Mouse (Mus musculus): ENCODE results near the gene Ubash3a. TPM values are rescaled to one million over a fixed set of nuclear protein-coding genes. Genes with fewer than 3 reads are reported as not detected.

The Ubash3a gene
- total and polyA plus RNA-seq, 3 experiments: 0.29 to 0.36 TPM; not detected in 1

DNA sequence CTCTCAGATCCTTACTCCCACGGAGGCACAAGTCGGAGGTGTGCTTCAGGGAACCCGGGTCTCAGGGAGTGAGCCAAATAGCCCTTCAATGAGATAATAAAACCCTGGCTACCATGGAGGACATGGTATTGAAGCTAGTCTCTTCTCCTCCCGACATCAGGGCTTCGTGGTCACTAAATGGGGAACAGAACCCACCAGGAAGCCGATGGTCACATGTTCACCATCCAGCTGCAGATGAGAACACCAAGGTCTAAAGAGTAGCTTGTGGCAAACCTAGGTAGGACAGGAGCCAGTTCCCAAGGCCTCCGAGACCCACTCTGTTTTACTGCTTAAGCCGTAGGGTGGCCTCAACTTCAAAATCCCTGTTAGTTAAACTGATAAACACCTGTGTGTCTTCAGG, 981 bp downstream of the Ubash3a start:
- Histone ChIP-seq H3K27me3 (ENCODE audit: control insufficient read depth, insufficient read depth, low read length) (0 out of 2 replicates have a peak, but pooled peaks cover 3% of the 10 kb centered on the region), H3K4me1 (ENCODE audit: control insufficient read depth, insufficient read depth, low read length) (no peaks in the 10 kb centered on the region), H3K9ac (ENCODE audit: low read depth, low read length) (no peak overlapping the region), H3K36me3 (ENCODE audit: control insufficient read depth, insufficient read depth, low read length) (no peaks in the 10 kb centered on the region), H3K79me2 (replicated peaks; ENCODE audit: control insufficient read depth, insufficient read depth, low read length) (no peaks in the 10 kb centered on the region), H3K27ac (no peak overlapping the region), H3K4me3 (no peak overlapping the region)
- no peak for DNase-seq
- TF ChIP-seq EP300 (IDR thresholded peaks at IDR 0.05; ENCODE audit: insufficient read depth, low read depth, low read length) (no peak), POLR2A (IDR thresholded peaks at IDR 0.05; ENCODE audit: insufficient read depth, low read depth, low read length) (no peak), CTCF (IDR thresholded peaks at IDR 0.05) (no peak)
- WGBS: 86% methylated on average over 8 of the region's 8 CpGs
- intact Hi-C loops (cut with DNase I): no loop called here

DNA sequence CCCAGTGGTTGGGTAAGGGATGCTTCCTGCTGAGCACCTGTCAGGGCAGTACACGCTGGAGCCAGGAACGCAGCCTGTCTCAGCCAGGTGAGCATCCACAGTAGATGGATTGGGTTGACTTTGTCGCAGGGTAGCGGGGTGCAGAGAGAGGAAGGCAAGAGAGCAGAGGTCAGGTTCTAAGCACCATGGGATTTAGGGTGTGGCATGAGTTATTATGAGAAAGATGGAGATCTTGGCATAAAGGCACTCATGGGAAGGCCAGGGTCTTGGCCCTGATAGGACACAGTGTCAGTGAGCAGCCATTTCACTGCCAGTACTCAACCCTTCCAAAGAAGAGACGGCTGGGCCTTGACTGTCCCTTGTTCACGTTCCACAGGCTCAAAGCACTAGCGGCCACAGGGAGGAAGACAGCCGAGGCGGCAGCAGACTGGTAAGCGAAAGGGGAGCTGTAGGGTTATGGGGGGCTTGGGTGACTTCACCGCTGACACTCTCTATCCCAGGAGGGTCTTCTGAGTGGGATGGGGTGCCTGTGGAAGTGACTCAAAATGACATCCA, 1.8 kb downstream of the Ubash3a start:
- Histone ChIP-seq H3K9ac (ENCODE audit: low read depth, low read length) (no peak overlapping the region), H3K4me1 (ENCODE audit: control insufficient read depth, insufficient read depth, low read length) (no peaks in the 10 kb centered on the region), H3K27ac (no peak overlapping the region), H3K36me3 (ENCODE audit: control insufficient read depth, insufficient read depth, low read length) (no peaks in the 10 kb centered on the region), H3K27me3 (ENCODE audit: control insufficient read depth, insufficient read depth, low read length) (0 out of 2 replicates have a peak, but pooled peaks cover 3% of the 10 kb centered on the region), H3K79me2 (replicated peaks; ENCODE audit: control insufficient read depth, insufficient read depth, low read length) (no peaks in the 10 kb centered on the region), H3K4me3 (no peak overlapping the region)
- intact Hi-C loops (cut with DNase I): no loop called here
- no peak for DNase-seq
- TF ChIP-seq POLR2A (IDR thresholded peaks at IDR 0.05; ENCODE audit: insufficient read depth, low read depth, low read length): no peak
- no peak for TF ChIP-seq EP300 (IDR thresholded peaks at IDR 0.05; ENCODE audit: insufficient read depth, low read depth, low read length)
- no peak for TF ChIP-seq CTCF (IDR thresholded peaks at IDR 0.05)
- WGBS: 91% methylated on average over 11 of the region's 11 CpGs

DNA sequence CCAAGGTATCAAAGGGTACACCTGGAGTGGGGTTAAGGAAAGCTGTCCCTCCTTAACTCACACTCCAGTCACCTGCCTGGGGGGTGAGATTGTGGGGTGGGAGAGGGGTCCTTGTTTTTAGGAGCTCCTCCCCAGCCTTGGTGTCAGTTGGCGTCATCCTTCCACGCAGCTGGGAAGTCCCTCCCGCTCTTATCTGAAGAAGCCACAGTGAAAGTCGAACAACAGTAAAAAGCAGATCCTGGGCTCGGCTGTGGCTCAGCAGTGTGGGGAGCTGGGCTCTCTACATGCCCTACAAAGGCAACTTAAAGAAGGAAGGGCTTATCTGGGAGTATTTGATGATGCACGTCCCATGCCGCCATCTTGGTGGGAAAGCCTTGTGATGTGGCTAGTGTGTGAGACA, 2.6 kb downstream of the Ubash3a start:
- DNase-seq: no peak
- H3K27ac ChIP-seq: no peak overlapping the region
- no peaks in the 10 kb centered on the region for H3K79me2 ChIP-seq (replicated peaks; ENCODE audit: control insufficient read depth, insufficient read depth, low read length)
- intact Hi-C loops (cut with DNase I): no loop called here
- no peaks in the 10 kb centered on the region for H3K4me1 ChIP-seq (ENCODE audit: control insufficient read depth, insufficient read depth, low read length)
- WGBS: 78% methylated on average over 7 of the region's 7 CpGs
- TF ChIP-seq CTCF (IDR thresholded peaks at IDR 0.05): no peak
- TF ChIP-seq EP300 (IDR thresholded peaks at IDR 0.05; ENCODE audit: insufficient read depth, low read depth, low read length): no peak
- no peak for TF ChIP-seq POLR2A (IDR thresholded peaks at IDR 0.05; ENCODE audit: insufficient read depth, low read depth, low read length)
- no peak overlapping the region for H3K4me3 ChIP-seq
- H3K36me3 ChIP-seq (ENCODE audit: control insufficient read depth, insufficient read depth, low read length): no peaks in the 10 kb centered on the region
- 0 out of 2 replicates have a peak, but pooled peaks cover 3% of the 10 kb centered on the region for H3K27me3 ChIP-seq (ENCODE audit: control insufficient read depth, insufficient read depth, low read length)
- no peak overlapping the region for H3K9ac ChIP-seq (ENCODE audit: low read depth, low read length)

DNA sequence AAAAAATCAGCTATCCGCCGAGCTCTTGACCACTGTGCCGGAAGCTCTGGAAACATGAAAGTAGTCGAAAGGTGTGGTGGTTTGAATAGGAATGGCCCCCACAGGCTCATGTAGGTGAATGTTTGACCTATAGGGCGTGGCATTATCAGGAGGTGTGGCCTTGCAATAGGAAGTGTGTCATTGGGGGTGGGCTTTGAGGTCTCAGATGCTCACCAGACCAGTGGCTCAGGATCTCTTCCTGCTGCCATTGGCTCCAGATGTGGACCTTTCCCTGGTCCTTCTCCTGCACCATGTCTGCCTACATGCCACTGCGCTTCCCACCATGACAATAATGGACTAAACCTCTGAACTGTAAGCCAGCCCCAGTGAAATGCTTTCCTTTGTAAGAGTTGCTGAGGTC, 4.2 kb downstream of the Ubash3a start:
- H3K27ac ChIP-seq: no peak overlapping the region
- H3K27me3 ChIP-seq (ENCODE audit: control insufficient read depth, insufficient read depth, low read length): 0 out of 2 replicates have a peak, but pooled peaks cover 3% of the 10 kb centered on the region
- no peaks in the 10 kb centered on the region for H3K79me2 ChIP-seq (replicated peaks; ENCODE audit: control insufficient read depth, insufficient read depth, low read length)
- DNase-seq: no peak
- intact Hi-C loops (cut with DNase I): no loop called here
- WGBS: 90% methylated on average over 6 of the region's 6 CpGs
- no peak for TF ChIP-seq EP300 (IDR thresholded peaks at IDR 0.05; ENCODE audit: insufficient read depth, low read depth, low read length)
- TF ChIP-seq POLR2A (IDR thresholded peaks at IDR 0.05; ENCODE audit: insufficient read depth, low read depth, low read length): no peak
- TF ChIP-seq CTCF (IDR thresholded peaks at IDR 0.05): no peak
- no peak overlapping the region for H3K9ac ChIP-seq (ENCODE audit: low read depth, low read length)
- no peaks in the 10 kb centered on the region for H3K36me3 ChIP-seq (ENCODE audit: control insufficient read depth, insufficient read depth, low read length)
- no peak overlapping the region for H3K4me3 ChIP-seq
- H3K4me1 ChIP-seq (ENCODE audit: control insufficient read depth, insufficient read depth, low read length): no peaks in the 10 kb centered on the region

DNA sequence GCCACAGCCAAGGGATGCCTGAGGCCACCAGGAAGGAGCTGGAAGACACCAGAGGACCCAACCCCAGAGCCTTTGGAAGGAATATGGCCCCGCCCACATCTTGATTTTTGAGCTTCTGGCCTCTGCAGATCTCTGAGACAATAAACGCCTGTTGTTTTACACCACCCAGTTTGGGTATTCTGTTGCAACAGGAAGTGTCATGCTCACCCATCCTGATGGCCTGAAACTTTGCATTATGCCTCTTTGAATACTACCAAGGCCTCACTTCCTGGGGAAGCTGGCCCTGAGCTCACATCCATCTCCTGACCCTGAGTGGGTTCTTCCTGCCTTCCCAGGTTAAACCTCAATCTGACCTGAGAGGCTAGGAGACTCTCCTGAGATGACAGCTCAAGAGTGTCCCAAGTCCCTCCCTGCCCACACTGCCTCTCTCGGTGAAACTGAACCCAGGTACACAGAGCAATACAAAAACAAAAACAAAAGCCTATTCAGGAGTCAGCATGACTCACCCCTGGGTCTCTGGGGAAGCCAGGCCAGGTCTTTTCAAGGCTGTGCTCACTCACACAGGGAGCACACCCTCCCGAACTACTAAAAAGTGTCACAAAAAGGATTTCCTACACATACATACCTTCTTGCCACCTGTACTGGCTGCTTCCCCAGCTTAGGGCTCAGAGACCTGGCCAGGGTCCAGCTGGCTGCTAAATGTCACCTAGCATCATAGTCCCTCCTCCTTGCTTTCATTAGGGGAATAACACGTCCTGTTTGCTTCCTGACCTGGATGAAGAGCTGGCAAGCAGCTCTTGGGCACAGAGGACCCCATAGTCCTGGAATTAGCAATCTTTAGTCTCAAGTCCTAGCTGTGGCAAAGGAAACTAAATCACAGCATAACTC, 8.6 kb downstream of the Ubash3a start:
- no peaks in the 10 kb centered on the region for H3K27me3 ChIP-seq (ENCODE audit: control insufficient read depth, insufficient read depth, low read length)
- WGBS: 38% methylated on average over 5 of the region's 5 CpGs
- no peak overlapping the region for H3K27ac ChIP-seq
- no peak overlapping the region for H3K9ac ChIP-seq (ENCODE audit: low read depth, low read length)
- no peak overlapping the region for H3K4me3 ChIP-seq
- no peak for DNase-seq
- no peaks in the 10 kb centered on the region for H3K36me3 ChIP-seq (ENCODE audit: control insufficient read depth, insufficient read depth, low read length)
- intact Hi-C loops (cut with DNase I): no loop called here
- H3K4me1 ChIP-seq (ENCODE audit: control insufficient read depth, insufficient read depth, low read length): no peaks in the 10 kb centered on the region
- H3K79me2 ChIP-seq (replicated peaks; ENCODE audit: control insufficient read depth, insufficient read depth, low read length): no peaks in the 10 kb centered on the region
- TF ChIP-seq EP300 (IDR thresholded peaks at IDR 0.05; ENCODE audit: insufficient read depth, low read depth, low read length) (no peak), CTCF (IDR thresholded peaks at IDR 0.05) (no peak), POLR2A (IDR thresholded peaks at IDR 0.05; ENCODE audit: insufficient read depth, low read depth, low read length) (no peak)

DNA sequence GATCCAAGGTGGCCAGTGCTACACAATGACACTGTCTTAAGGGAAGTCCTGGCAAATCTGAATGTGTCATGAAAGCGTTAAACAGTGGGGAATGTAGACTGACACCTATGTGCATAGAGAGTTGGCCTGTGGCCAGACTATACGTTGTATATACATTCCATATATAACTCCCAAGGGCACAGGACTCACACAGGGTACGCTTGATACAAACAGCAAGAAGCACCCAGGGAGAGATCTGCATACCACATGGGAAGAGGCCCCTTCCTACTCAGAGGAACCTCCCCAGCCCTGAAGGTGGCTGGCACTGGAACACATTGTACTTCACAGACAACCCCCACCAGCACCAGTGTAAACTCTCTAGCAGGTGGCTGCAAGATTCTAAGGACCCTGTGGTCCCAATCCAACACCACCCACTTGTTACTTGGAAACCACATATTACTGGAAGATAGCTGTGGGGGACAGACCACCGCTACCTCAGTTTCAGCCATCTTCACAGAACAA, 15.2 kb downstream of the Ubash3a start:
- Histone ChIP-seq H3K4me1 (ENCODE audit: control insufficient read depth, insufficient read depth, low read length) (no peaks in the 10 kb centered on the region), H3K4me3 (no peak overlapping the region), H3K36me3 (ENCODE audit: control insufficient read depth, insufficient read depth, low read length) (no peaks in the 10 kb centered on the region), H3K27me3 (ENCODE audit: control insufficient read depth, insufficient read depth, low read length) (no peaks in the 10 kb centered on the region), H3K9ac (ENCODE audit: low read depth, low read length) (no peak overlapping the region), H3K79me2 (replicated peaks; ENCODE audit: control insufficient read depth, insufficient read depth, low read length) (no peaks in the 10 kb centered on the region), H3K27ac (no peak overlapping the region)
- 65% methylated on average over 4 of the region's 4 CpGs for WGBS
- no peak for DNase-seq
- TF ChIP-seq EP300 (IDR thresholded peaks at IDR 0.05; ENCODE audit: insufficient read depth, low read depth, low read length): no peak
- TF ChIP-seq CTCF (IDR thresholded peaks at IDR 0.05): no peak
- TF ChIP-seq POLR2A (IDR thresholded peaks at IDR 0.05; ENCODE audit: insufficient read depth, low read depth, low read length): no peak
- intact Hi-C loops (cut with DNase I): no loop called here

Measured in heart, adult 2 months (tissue).